Comparison of ENCODE assay signal across 14 mouse cellular contexts in genomic region chr15:8200317-8200716, GRCm38 (mm10). TPM values are rescaled to one million over a fixed set of nuclear protein-coding genes. Genes with fewer than 3 reads are reported as not detected.
DNase-seq lines count a peak whose midpoint lies in the region; ATAC-seq and TF ChIP-seq lines count a peak whose summit lies in the region.
"Had no signal": no experiment of that assay in that cellular context is flagged by ENCODE, and none has a peak within 500 bp of the region (broad histone marks: within the 10 kb centered on the region; RNA-seq: fewer than 3 reads in every experiment).

No protein-coding gene starts in this region.

- TF ChIP-seq EP300 in liver, postnatal 0 days (IDR thresholded peaks at IDR 0.05; ENCODE audit: low read depth): no peak
- TF ChIP-seq EP300 in CH12.LX (IDR thresholded peaks at IDR 0.05; ENCODE audit: low read length): no peak

- TF ChIP-seq CTCF in liver, postnatal 0 days (IDR thresholded peaks at IDR 0.05; ENCODE audit: low read depth): peak; percentile 47
- peak in 1 of 2 experiments; percentile 47; a peak in 2 of 4 replicates for TF ChIP-seq CTCF in CH12.LX (conservative IDR thresholded peaks at IDR 0.05 in 1 of 2, IDR thresholded peaks at IDR 0.05 in 1 of 2; ENCODE audit: low read depth in 2 of 2, low read length in 2 of 2)

- no peak overlapping the region for H3K9ac ChIP-seq in forebrain, embryonic 14.5 days (ENCODE audit: low read length)
- no peak overlapping the region for H3K9ac ChIP-seq in forebrain, embryonic 12.5 days
- no peak overlapping the region for H3K9ac ChIP-seq in liver, postnatal 0 days (replicated peaks)
- H3K9ac ChIP-seq in liver, embryonic 11.5 days (ENCODE audit: low read depth, low read length): no peak overlapping the region
- no peak overlapping the region for H3K9ac ChIP-seq in CH12.LX (ENCODE audit: insufficient read depth, low read depth)
- H3K9ac ChIP-seq: limb, embryonic 13.5 days had no signal

- peaks cover 63% of the 10 kb centered on the region for H3K36me3 ChIP-seq in forebrain, embryonic 14.5 days (ENCODE audit: control insufficient read depth, insufficient read depth, low read length)
- H3K36me3 ChIP-seq in forebrain, embryonic 12.5 days (replicated peaks): peaks cover 65% of the 10 kb centered on the region
- H3K36me3 ChIP-seq in liver, postnatal 0 days (replicated peaks; ENCODE audit: insufficient read depth, low read length): 0 out of 2 replicates have a peak, but pooled peaks cover 8% of the 10 kb centered on the region
- peaks cover 18% of the 10 kb centered on the region; the same call in 1 of the 2 replicates for H3K36me3 ChIP-seq in liver, embryonic 11.5 days (ENCODE audit: control insufficient read depth, insufficient read depth, low read length)
- H3K36me3 ChIP-seq in CH12.LX (replicated peaks in 1 of 2; ENCODE audit: control insufficient read depth in 1 of 2, insufficient read depth in 1 of 2, low read length in 1 of 2): peaks cover 21 to 46% of the 10 kb centered on the region in 2 experiments

- peak; percentile 40 for TF ChIP-seq RAD21 in CH12.LX (IDR thresholded peaks at IDR 0.05; ENCODE audit: low read depth, low read length)

- no peaks in the 10 kb centered on the region for H3K4me1 ChIP-seq in forebrain, embryonic 14.5 days (ENCODE audit: control insufficient read depth, insufficient read depth, low read length)
- H3K4me1 ChIP-seq in forebrain, embryonic 12.5 days: no peaks in the 10 kb centered on the region
- no peaks in the 10 kb centered on the region for H3K4me1 ChIP-seq in liver, postnatal 0 days (ENCODE audit: insufficient read depth)
- H3K4me1 ChIP-seq in liver, embryonic 11.5 days (replicated peaks; ENCODE audit: control insufficient read depth, insufficient read depth, low read length): no peaks in the 10 kb centered on the region
- no peaks in the 10 kb centered on the region for H3K4me1 ChIP-seq in CH12.LX (ENCODE audit: control insufficient read depth in 1 of 2, insufficient read depth in 2 of 2)
- H3K4me1 ChIP-seq: heart, embryonic 10.5 days; limb, embryonic 13.5 days had no signal

- H3K9me3 ChIP-seq in forebrain, embryonic 14.5 days (replicated peaks; ENCODE audit: control insufficient read depth, low read length): no peaks in the 10 kb centered on the region
- no peaks in the 10 kb centered on the region for H3K9me3 ChIP-seq in forebrain, embryonic 12.5 days
- 0 out of 2 replicates have a peak, but pooled peaks cover 3% of the 10 kb centered on the region for H3K9me3 ChIP-seq in liver, postnatal 0 days (ENCODE audit: low read length)
- no peaks in the 10 kb centered on the region for H3K9me3 ChIP-seq in liver, embryonic 11.5 days (ENCODE audit: control insufficient read depth, low read length)
- H3K9me3 ChIP-seq in CH12.LX (replicated peaks; ENCODE audit: low read length): peaks cover 4% of the 10 kb centered on the region
- H3K9me3 ChIP-seq: heart, embryonic 10.5 days; limb, embryonic 13.5 days had no signal

- peak; percentile 1 for DNase-seq in forebrain, embryonic 14.5 days (ENCODE audit: low spot score)
- DNase-seq in liver, postnatal 0 days: no peak
- no peak for DNase-seq in liver, embryonic 11.5 days (ENCODE audit: low spot score)
- peak; percentile 7 for DNase-seq in CH12.LX (ENCODE audit: extremely low read depth)
- peak; percentile 15 for DNase-seq in c-Kit-positive CD71-positive TER-119-positive erythroid progenitor cells, embryonic 14.5 days (ENCODE audit: low spot score)
- DNase-seq in frontal cortex, adult 2 months (ENCODE audit: extremely low spot score in 1 of 2, low spot score in 1 of 2): no peak
- DNase-seq in yolk sac, embryonic 10.5 days (ENCODE audit: low spot score): no peak
- DNase-seq: kidney, adult 9 months; lung, postnatal 36 days; right cerebral cortex, postnatal 25 days had no signal

- no peak overlapping the region for H3K4me2 ChIP-seq in forebrain, embryonic 14.5 days (ENCODE audit: low read length)
- H3K4me2 ChIP-seq in forebrain, embryonic 12.5 days: no peak overlapping the region
- no peak overlapping the region for H3K4me2 ChIP-seq in liver, postnatal 0 days (ENCODE audit: low read depth, low read length)
- no peak overlapping the region for H3K4me2 ChIP-seq in liver, embryonic 11.5 days
- no peak overlapping the region for H3K4me2 ChIP-seq in CH12.LX (ENCODE audit: insufficient read depth, low read depth, poor library complexity, severe bottlenecking)
- H3K4me2 ChIP-seq: limb, embryonic 13.5 days had no signal

- H3K79me2 ChIP-seq in CH12.LX (replicated peaks; ENCODE audit: control insufficient read depth, extremely low read depth, insufficient read depth, poor library complexity, severe bottlenecking): no peaks in the 10 kb centered on the region

- ATAC-seq in forebrain, embryonic 14.5 days: no peak
- ATAC-seq in forebrain, embryonic 12.5 days (ENCODE audit: low FRiP score): no peak
- no peak for ATAC-seq in liver, postnatal 0 days
- no peak for ATAC-seq in liver, embryonic 11.5 days (replicated peaks; ENCODE audit: low FRiP score)

- no peak for TF ChIP-seq POLR2A in CH12.LX (IDR thresholded peaks at IDR 0.05; ENCODE audit: low read depth, low read length)

- dilution Hi-C loops in CH12.LX (cut with MboI; ENCODE audit: extremely low pct_ligation_motif_present, extremely low pct_unique_long_range_greater_than_20kb, low sequenced_read_pairs): no loop called here

- in situ Hi-C loops in CH12.LX (cut with MboI; ENCODE audit: low pct_ligation_motif_present, low pct_unique_long_range_greater_than_20kb, low sequenced_read_pairs): no loop called here

- no peak overlapping the region for H3K27ac ChIP-seq in forebrain, embryonic 14.5 days (ENCODE audit: low read depth, low read length)
- no peak overlapping the region for H3K27ac ChIP-seq in forebrain, embryonic 12.5 days
- H3K27ac ChIP-seq in liver, postnatal 0 days (ENCODE audit: low read depth): no peak overlapping the region
- no peak overlapping the region for H3K27ac ChIP-seq in liver, embryonic 11.5 days (ENCODE audit: low read depth, low read length)
- H3K27ac ChIP-seq in CH12.LX (ENCODE audit: insufficient read depth, low read depth): no peak overlapping the region
- H3K27ac ChIP-seq: heart, embryonic 10.5 days; limb, embryonic 13.5 days had no signal

- no peaks in the 10 kb centered on the region for H3K27me3 ChIP-seq in forebrain, embryonic 14.5 days (replicated peaks; ENCODE audit: control insufficient read depth, insufficient read depth, low read length)
- H3K27me3 ChIP-seq in forebrain, embryonic 12.5 days: no peaks in the 10 kb centered on the region
- H3K27me3 ChIP-seq in liver, postnatal 0 days (ENCODE audit: insufficient read depth, low read length): no peaks in the 10 kb centered on the region
- H3K27me3 ChIP-seq in liver, embryonic 11.5 days (replicated peaks; ENCODE audit: control insufficient read depth, insufficient read depth, low read length): no peaks in the 10 kb centered on the region
- H3K27me3 ChIP-seq in CH12.LX (replicated peaks): no peaks in the 10 kb centered on the region
- H3K27me3 ChIP-seq: limb, embryonic 13.5 days had no signal

- H3K4me3 ChIP-seq in forebrain, embryonic 14.5 days (ENCODE audit: low read depth, low read length): no peak overlapping the region
- no peak overlapping the region for H3K4me3 ChIP-seq in forebrain, embryonic 12.5 days (replicated peaks)
- no peak overlapping the region for H3K4me3 ChIP-seq in liver, postnatal 0 days (ENCODE audit: low read depth, low read length)
- H3K4me3 ChIP-seq in liver, embryonic 11.5 days (ENCODE audit: low read depth, low read length): no peak overlapping the region
- no peak overlapping the region for H3K4me3 ChIP-seq in CH12.LX (replicated peaks in 1 of 3; ENCODE audit: low read depth in 2 of 3, low read length in 2 of 3, poor library complexity in 1 of 3)
- H3K4me3 ChIP-seq: erythroblast, embryonic 14.5 days; heart, embryonic 10.5 days; limb, embryonic 13.5 days had no signal

TF ChIP-seq in CH12.LX, 34 proteins besides CTCF, POLR2A, EP300 and RAD21:
- no peak for TF ChIP-seq SIN3A (IDR thresholded peaks at IDR 0.05; ENCODE audit: low read length)
- no peak for TF ChIP-seq HCFC1 (IDR thresholded peaks at IDR 0.05; ENCODE audit: low read depth, low read length)
- TF ChIP-seq SMC3 (IDR thresholded peaks at IDR 0.05; ENCODE audit: low read depth, low read length): peak; percentile 18; the same call in 1 of the 2 replicates
- no peak for TF ChIP-seq NELFE (IDR thresholded peaks at IDR 0.05; ENCODE audit: low read depth, low read length)

RNA-seq across cellular contexts. Expression of gene Cplane1, which starts 31.4 kb away (rescaled TPM):
- polyA plus RNA-seq in forebrain, embryonic 14.5 days (2014; fragmentation: Nextera tagmentation; extraction: Ambion mirVana): 13.4 and 20.6 TPM in 2 replicates
- polyA plus RNA-seq in forebrain, embryonic 12.5 days (2016; fragmentation: Nextera tagmentation; extraction: Ambion mirVana): 16.7 and 17.3 TPM in 2 replicates
- polyA plus RNA-seq in liver, postnatal 0 days (2015; fragmentation: Nextera tagmentation; extraction: Ambion mirVana): 0.56 and 0.61 TPM in 2 replicates
- polyA plus RNA-seq in liver, embryonic 11.5 days (2014; fragmentation: Nextera tagmentation; extraction: Ambion mirVana): 3.3 and 4.9 TPM in 2 replicates
- 3.6 and 3.7 TPM in 2 replicates for total RNA-seq in CH12.LX (2012; rRNA removed)
- 1.7 and 2.1 TPM in 2 replicates for total RNA-seq in CH12.LX (2014; rRNA removed)
- polyA plus RNA-seq in CH12.LX (2012; ENCODE audit: insufficient read length, low read depth): 4.1 and 5.9 TPM in 2 replicates
- 22.7 and 26.9 TPM in 2 replicates for polyA plus RNA-seq in frontal cortex, adult 2 months (2012; rRNA removed)

Comparison
In these comparisons a context has a peak if more than half of its experiments do, and no peak if none do; other contexts are left out.
1. DNase-seq: peak in forebrain, embryonic 14.5 days (single experiment), CH12.LX (single experiment) and c-Kit-positive CD71-positive TER-119-positive erythroid progenitor cells, embryonic 14.5 days (single experiment); none in liver, postnatal 0 days (single experiment), liver, embryonic 11.5 days (single experiment), frontal cortex, adult 2 months (0 of 2) and yolk sac, embryonic 10.5 days (single experiment).